8 mouse cellular contexts compared by ENCODE assay signal in genomic region chr9:99568023-99568346, GRCm38 (mm10). TPM values are rescaled to one million over a fixed set of nuclear protein-coding genes. Genes with fewer than 3 reads are reported as not detected.
DNase-seq lines count a peak whose midpoint lies in the region; TF ChIP-seq lines count a peak whose summit lies in the region.

No protein-coding gene starts in this region.

- H3K36me3 ChIP-seq in megakaryocyte, embryonic 14.5 days (replicated peaks; ENCODE audit: low read length) = no peaks in the 10 kb centered on the region

- H3K27me3 ChIP-seq in megakaryocyte, embryonic 14.5 days (replicated peaks) = no peaks in the 10 kb centered on the region

- intact Hi-C loops in left cerebral cortex, postnatal 4 days (cut with DNase I) = no loop called here
- intact Hi-C loops in left cerebral cortex, postnatal 36 days (cut with DNase I) = no loop called here

- DNase-seq in left cerebral cortex, postnatal 4 days = peak; percentile 52
- no peak for DNase-seq in left cerebral cortex, postnatal 36 days (ENCODE audit: low spot score in 2 of 2)
- DNase-seq in forelimb bud, embryonic 11.5 days (ENCODE audit: low read depth, low spot score) = peak; percentile 10
- DNase-seq in urinary bladder, postnatal 14 days (ENCODE audit: low spot score) = no peak
- DNase-seq in layer of hippocampus, adult 11-12 months (ENCODE audit: low spot score) = no peak
- no peak for DNase-seq in adrenal gland, adult 8-10 months

- H3K27ac ChIP-seq in bone marrow, adult 2 months (ENCODE audit: control insufficient read depth, insufficient read depth, low read depth, low read length, poor library complexity) = peak overlapping the region; percentile 99

- peak overlapping the region; percentile 80 for H3K4me3 ChIP-seq in bone marrow, adult 2 months (replicated peaks; ENCODE audit: control insufficient read depth, low read depth, low read length)
- peak overlapping the region; percentile 92 for H3K4me3 ChIP-seq in megakaryocyte, embryonic 14.5 days (replicated peaks)

- no peak for TF ChIP-seq POLR2A in bone marrow, adult 2 months (IDR thresholded peaks at IDR 0.05; ENCODE audit: borderline replicate concordance, control insufficient read depth, low read depth, low read length)

- no peaks in the 10 kb centered on the region for H3K4me1 ChIP-seq in bone marrow, adult 2 months (ENCODE audit: control insufficient read depth, insufficient read depth, low read length)
- peaks cover 37% of the 10 kb centered on the region for H3K4me1 ChIP-seq in megakaryocyte, embryonic 14.5 days

- TF ChIP-seq CTCF in bone marrow, adult 2 months (IDR thresholded peaks at IDR 0.05; ENCODE audit: control insufficient read depth, insufficient read depth, low read length) = no peak

- under 1% methylated on average over 15 of the region's 15 CpGs for WGBS in bone marrow, adult 2 months

- H3K9me3 ChIP-seq in megakaryocyte, embryonic 14.5 days = no peaks in the 10 kb centered on the region

RNA-seq across cellular contexts. Expression of gene Armc8, which starts 0.7 kb away (rescaled TPM):
- total RNA-seq in left cerebral cortex, postnatal 4 days (2021) = 10 to 100 TPM; 64.0 to 65.2 TPM
- 10 to 100 TPM; 49.5 to 52.4 TPM for total RNA-seq in left cerebral cortex, postnatal 36 days (2021)
- polyA plus RNA-seq in bone marrow, adult 2 months (2011; ENCODE audit: insufficient read depth, insufficient read length, low replicate concordance, missing spikeins) = 8.0 and 11.9 TPM in 2 replicates
- polyA plus RNA-seq in megakaryocyte, embryonic 14.5 days (2012; ENCODE audit: insufficient read depth, low replicate concordance) = 1.1 TPM in 1 of 2 replicates, not detected in the other
- 10 to 100 TPM; 31.3 to 35.5 (median 32.3) TPM for total RNA-seq in adrenal gland, adult 8-10 months (2022)

RNA-seq across cellular contexts. Expression of gene Dbr1, which starts 7.6 kb away (rescaled TPM):
- total RNA-seq in left cerebral cortex, postnatal 4 days (2021) = 10 to 100 TPM; 16.2 to 18.6 TPM
- 10 to 100 TPM; 13.2 to 13.3 TPM for total RNA-seq in left cerebral cortex, postnatal 36 days (2021)
- 15.1 and 16.2 TPM in 2 replicates for polyA plus RNA-seq in bone marrow, adult 2 months (2011; ENCODE audit: insufficient read depth, insufficient read length, low replicate concordance, missing spikeins)
- 12.1 and 13.5 TPM in 2 replicates for polyA plus RNA-seq in megakaryocyte, embryonic 14.5 days (2012; ENCODE audit: insufficient read depth, low replicate concordance)
- total RNA-seq in adrenal gland, adult 8-10 months (2022) = 10 to 100 TPM; 13.4 to 17.3 (median 16.5) TPM

RNA-seq across cellular contexts. Expression of gene A4gnt, which starts 44.3 kb away (rescaled TPM):
- total RNA-seq in left cerebral cortex, postnatal 4 days (2021) = not detected
- total RNA-seq in left cerebral cortex, postnatal 36 days (2021) = under 1 TPM; 0.23 to 0.25 TPM
- polyA plus RNA-seq in bone marrow, adult 2 months (2011; ENCODE audit: insufficient read depth, insufficient read length, low replicate concordance, missing spikeins) = not detected in 2 replicates
- polyA plus RNA-seq in megakaryocyte, embryonic 14.5 days (2012; ENCODE audit: insufficient read depth, low replicate concordance) = not detected in 2 replicates
- not detected for total RNA-seq in adrenal gland, adult 8-10 months (2022)

Comparison
In these comparisons a context has a peak if more than half of its experiments do, and no peak if none do; other contexts are left out.
1. DNase-seq: peak in left cerebral cortex, postnatal 4 days (single experiment) and forelimb bud, embryonic 11.5 days (single experiment); none in left cerebral cortex, postnatal 36 days (0 of 2), urinary bladder, postnatal 14 days (single experiment), layer of hippocampus, adult 11-12 months (single experiment) and adrenal gland, adult 8-10 months (single experiment).